Mouse (Mus musculus) kidney, adult 2 months (tissue): ENCODE results near the gene Ppp1r35.

Experiments
- CTCF ChIP-seq: fragments of 200-500 bp; conservative IDR thresholded peaks from 2 replicates; pipeline ENCODE4 v1.5.1; 2011; ENCODE audit warnings: low read depth, mild to moderate bottlenecking, control low read depth, low read length, moderate library complexity, mixed read lengths; ENCODE audit not compliant: insufficient read depth, insufficient read length
- POLR2A ChIP-seq: fragments of 200-500 bp; IDR thresholded peaks from one replicate; pipeline ENCODE4 v1.6.1; 2011; ENCODE audit warnings: low read depth, low read length, control low read depth

DNA sequence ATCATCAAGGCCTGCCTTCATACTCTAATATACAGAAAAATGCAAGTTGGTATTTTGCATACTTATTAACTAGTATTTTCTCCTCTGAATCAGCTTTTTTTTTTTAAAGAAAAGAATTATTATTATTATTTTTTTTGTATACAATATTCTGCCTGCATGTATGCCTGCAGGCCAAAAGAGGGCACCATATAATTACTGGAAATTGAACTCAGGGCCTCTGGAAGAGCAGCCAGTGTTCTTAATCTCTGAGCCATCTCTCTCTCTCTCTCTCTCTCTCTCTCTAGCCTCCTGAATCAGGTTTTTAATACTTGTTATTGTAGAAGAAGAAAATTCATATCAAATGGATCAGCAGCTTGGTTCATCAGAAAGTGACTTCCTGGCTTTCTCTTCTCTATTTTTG lies 12.9 kb downstream of the Ppp1r35 start:
- TF ChIP-seq POLR2A (no peak), CTCF (no peak)
